Mouse (Mus musculus): ENCODE results near the gene Kit. TPM values are rescaled to one million over a fixed set of nuclear protein-coding genes. Genes with fewer than 3 reads are reported as not detected.

Kit gene
- polyA plus RNA-seq, 1 experiment from 2014 or later: 13.0 TPM

- Histone ChIP-seq H3K36me3 (ENCODE audit: control insufficient read depth, insufficient read depth) (no peaks in the 10 kb centered on the region), H3K4me2 (ENCODE audit: low read depth, low read length) (no peak overlapping the region), H3K4me1 (ENCODE audit: control insufficient read depth, insufficient read depth, low read length) (no peaks in the 10 kb centered on the region), H3K9ac (ENCODE audit: low read length) (no peak overlapping the region), H3K4me3 (ENCODE audit: low read length) (no peak overlapping the region), H3K27ac (ENCODE audit: low read length) (no peak overlapping the region), H3K9me3 (replicated peaks; ENCODE audit: control insufficient read depth, low read length) (no peaks in the 10 kb centered on the region; the same call in 1 of the 2 replicates), H3K27me3 (ENCODE audit: control insufficient read depth, insufficient read depth, low read length) (no peaks in the 10 kb centered on the region)
- no peak for ATAC-seq (replicated peaks; ENCODE audit: extremely low read depth, insufficient read depth, low FRiP score)
- WGBS: 87% methylated on average over 11 of the region's 11 CpGs
Observed at GRCm38 (mm10) chr5:75557636-75558035, 17.1 kb upstream of the Kit start.

DNA sequence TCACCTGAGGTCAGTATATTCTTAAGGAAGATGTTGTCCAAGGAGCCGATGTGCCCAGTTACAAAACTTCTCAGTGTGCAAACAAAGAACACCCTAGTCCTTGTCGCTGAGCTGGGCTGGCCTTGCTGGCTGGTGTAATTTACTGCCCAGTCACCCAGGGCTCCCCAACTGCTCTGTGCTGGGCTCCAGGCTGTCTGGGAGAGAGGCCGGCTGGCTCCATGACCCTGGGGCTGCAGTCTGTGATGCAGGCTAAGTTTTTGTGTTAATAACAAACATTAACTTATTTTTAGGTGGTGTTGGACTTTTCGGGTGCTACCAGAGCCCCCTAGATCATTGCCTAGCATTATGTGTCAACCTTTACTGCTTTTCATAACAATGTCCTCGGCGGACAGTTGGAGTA is 15.4 kb upstream of the Kit start:
- no peak overlapping the region for H3K4me2 ChIP-seq (ENCODE audit: low read depth, low read length)
- no peak overlapping the region for H3K9ac ChIP-seq (ENCODE audit: low read length)
- no peaks in the 10 kb centered on the region for H3K27me3 ChIP-seq (ENCODE audit: control insufficient read depth, insufficient read depth, low read length)
- no peak overlapping the region for H3K4me3 ChIP-seq (ENCODE audit: low read length)
- no peak overlapping the region for H3K27ac ChIP-seq (ENCODE audit: low read length)
- H3K4me1 ChIP-seq (ENCODE audit: control insufficient read depth, insufficient read depth, low read length): no peaks in the 10 kb centered on the region
- WGBS: 83% methylated on average over 6 of the region's 6 CpGs
- ATAC-seq (replicated peaks; ENCODE audit: extremely low read depth, insufficient read depth, low FRiP score): no peak
- no peaks in the 10 kb centered on the region for H3K9me3 ChIP-seq (replicated peaks; ENCODE audit: control insufficient read depth, low read length)
- H3K36me3 ChIP-seq (ENCODE audit: control insufficient read depth, insufficient read depth): no peaks in the 10 kb centered on the region

DNA sequence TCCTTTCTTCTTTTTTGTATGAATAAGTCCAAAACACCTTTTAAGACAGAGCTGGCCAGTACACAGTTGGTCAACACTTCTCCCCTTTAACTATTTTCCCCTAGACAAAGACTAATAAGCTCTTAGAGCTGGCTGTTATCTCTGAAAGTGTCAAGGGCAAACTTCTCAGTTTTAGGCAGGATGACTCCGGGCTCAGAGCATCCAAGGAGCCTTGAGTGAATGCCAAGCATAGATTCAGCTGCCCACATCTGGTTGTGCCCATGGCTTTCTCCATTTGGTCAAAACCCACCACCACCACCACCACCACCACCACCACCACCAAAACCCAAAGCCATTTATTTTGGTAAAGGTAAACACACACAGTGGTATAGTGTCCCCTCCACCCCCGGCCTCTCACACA is 13.5 kb upstream of the Kit start:
- Histone ChIP-seq H3K4me3 (ENCODE audit: low read length) (no peak overlapping the region), H3K9ac (ENCODE audit: low read length) (no peak overlapping the region), H3K4me1 (ENCODE audit: control insufficient read depth, insufficient read depth, low read length) (no peaks in the 10 kb centered on the region), H3K9me3 (replicated peaks; ENCODE audit: control insufficient read depth, low read length) (no peaks in the 10 kb centered on the region), H3K4me2 (ENCODE audit: low read depth, low read length) (no peak overlapping the region), H3K27ac (ENCODE audit: low read length) (no peak overlapping the region), H3K27me3 (ENCODE audit: control insufficient read depth, insufficient read depth, low read length) (no peaks in the 10 kb centered on the region), H3K36me3 (ENCODE audit: control insufficient read depth, insufficient read depth) (no peaks in the 10 kb centered on the region)
- 77% methylated on average over 2 of the region's 2 CpGs for WGBS
- ATAC-seq (replicated peaks; ENCODE audit: extremely low read depth, insufficient read depth, low FRiP score): no peak

DNA sequence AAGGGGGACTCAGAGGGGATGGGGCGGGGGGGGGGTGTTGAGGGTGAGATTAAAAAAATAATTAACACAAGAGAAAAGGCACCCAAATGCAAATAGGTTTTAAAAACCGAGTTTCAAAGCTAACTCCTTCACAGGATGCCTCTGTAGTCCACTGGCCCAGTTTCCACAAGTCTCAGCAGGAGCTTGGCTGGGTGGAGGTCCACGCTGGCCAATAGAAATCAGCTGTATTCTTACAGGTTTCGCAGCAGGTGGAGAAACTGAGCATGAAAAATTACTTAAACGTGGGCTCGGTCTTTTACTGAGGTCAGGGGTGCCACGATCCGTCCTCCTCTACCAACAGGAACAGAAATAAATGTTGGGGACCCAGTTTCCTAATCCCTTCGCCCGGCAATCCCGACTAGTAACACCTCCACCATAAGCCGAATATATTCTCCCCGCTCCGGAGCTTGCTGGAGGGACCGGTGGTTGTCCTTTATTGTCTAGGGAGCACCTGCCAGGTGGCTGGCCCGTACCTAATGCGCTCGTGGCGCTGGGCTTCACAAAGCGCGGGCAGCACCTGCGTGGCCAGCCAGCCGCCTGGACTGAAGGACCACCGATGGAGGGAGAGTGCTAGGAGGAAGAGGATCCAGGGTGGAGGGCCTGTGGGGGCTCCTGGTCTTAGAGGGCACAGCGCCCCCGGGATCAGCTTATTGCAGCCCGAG is 415 bp upstream of the Kit start:
- no peaks in the 10 kb centered on the region for H3K9me3 ChIP-seq (replicated peaks; ENCODE audit: control insufficient read depth, low read length)
- H3K4me3 ChIP-seq (ENCODE audit: low read length): peak overlapping the region; percentile 74
- no peaks in the 10 kb centered on the region for H3K36me3 ChIP-seq (ENCODE audit: control insufficient read depth, insufficient read depth)
- WGBS: 5% methylated on average over 27 of the region's 27 CpGs
- peak overlapping the region; percentile 97 for H3K4me2 ChIP-seq (ENCODE audit: low read depth, low read length)
- no peaks in the 10 kb centered on the region for H3K4me1 ChIP-seq (ENCODE audit: control insufficient read depth, insufficient read depth, low read length)
- H3K27me3 ChIP-seq (ENCODE audit: control insufficient read depth, insufficient read depth, low read length): peaks cover 10% of the 10 kb centered on the region
- H3K9ac ChIP-seq (ENCODE audit: low read length): peak overlapping the region; percentile 64
- no peak for ATAC-seq (replicated peaks; ENCODE audit: extremely low read depth, insufficient read depth, low FRiP score)
- H3K27ac ChIP-seq (ENCODE audit: low read length): no peak overlapping the region

- Histone ChIP-seq H3K27me3 (ENCODE audit: control insufficient read depth, insufficient read depth, low read length) (peaks cover 12% of the 10 kb centered on the region), H3K4me1 (ENCODE audit: control insufficient read depth, insufficient read depth, low read length) (no peaks in the 10 kb centered on the region), H3K4me2 (ENCODE audit: low read depth, low read length) (peak overlapping the region; percentile 97), H3K4me3 (ENCODE audit: low read length) (peak overlapping the region; percentile 74), H3K9me3 (replicated peaks; ENCODE audit: control insufficient read depth, low read length) (no peaks in the 10 kb centered on the region), H3K27ac (ENCODE audit: low read length) (no peak overlapping the region), H3K36me3 (ENCODE audit: control insufficient read depth, insufficient read depth) (no peaks in the 10 kb centered on the region), H3K9ac (ENCODE audit: low read length) (peak overlapping the region; percentile 64)
- peak; percentile 74 for ATAC-seq (replicated peaks; ENCODE audit: extremely low read depth, insufficient read depth, low FRiP score)
- 1% methylated on average over 53 of the region's 53 CpGs for WGBS
Observed at GRCm38 (mm10) chr5:75575567-75576515, 1.1 kb downstream of the Kit start.

GRCm38 (mm10) chr5:75576741-75577140 is 2.0 kb downstream of the Kit start:
- Histone ChIP-seq H3K9me3 (replicated peaks; ENCODE audit: control insufficient read depth, low read length) (no peaks in the 10 kb centered on the region), H3K4me1 (ENCODE audit: control insufficient read depth, insufficient read depth, low read length) (no peaks in the 10 kb centered on the region), H3K4me3 (ENCODE audit: low read length) (peak overlapping the region; percentile 74), H3K27me3 (ENCODE audit: control insufficient read depth, insufficient read depth, low read length) (peaks cover 12% of the 10 kb centered on the region), H3K9ac (ENCODE audit: low read length) (no peak overlapping the region; the same call in 1 of the 2 replicates), H3K4me2 (ENCODE audit: low read depth, low read length) (peak overlapping the region; percentile 97), H3K36me3 (ENCODE audit: control insufficient read depth, insufficient read depth) (no peaks in the 10 kb centered on the region), H3K27ac (ENCODE audit: low read length) (no peak overlapping the region)
- 48% methylated on average over 6 of the region's 6 CpGs for WGBS
- ATAC-seq (replicated peaks; ENCODE audit: extremely low read depth, insufficient read depth, low FRiP score): no peak

GRCm38 (mm10) chr5:75578141-75578540 is 3.4 kb downstream of the Kit start:
- H3K9me3 ChIP-seq (replicated peaks; ENCODE audit: control insufficient read depth, low read length): no peaks in the 10 kb centered on the region
- WGBS: 57% methylated on average over 7 of the region's 7 CpGs
- no peak overlapping the region for H3K4me2 ChIP-seq (ENCODE audit: low read depth, low read length)
- H3K36me3 ChIP-seq (ENCODE audit: control insufficient read depth, insufficient read depth): no peaks in the 10 kb centered on the region
- H3K9ac ChIP-seq (ENCODE audit: low read length): no peak overlapping the region
- no peak overlapping the region for H3K4me3 ChIP-seq (ENCODE audit: low read length)
- H3K27me3 ChIP-seq (ENCODE audit: control insufficient read depth, insufficient read depth, low read length): peaks cover 12% of the 10 kb centered on the region
- H3K27ac ChIP-seq (ENCODE audit: low read length): no peak overlapping the region
- no peak for ATAC-seq (replicated peaks; ENCODE audit: extremely low read depth, insufficient read depth, low FRiP score)
- no peaks in the 10 kb centered on the region for H3K4me1 ChIP-seq (ENCODE audit: control insufficient read depth, insufficient read depth, low read length)

DNA sequence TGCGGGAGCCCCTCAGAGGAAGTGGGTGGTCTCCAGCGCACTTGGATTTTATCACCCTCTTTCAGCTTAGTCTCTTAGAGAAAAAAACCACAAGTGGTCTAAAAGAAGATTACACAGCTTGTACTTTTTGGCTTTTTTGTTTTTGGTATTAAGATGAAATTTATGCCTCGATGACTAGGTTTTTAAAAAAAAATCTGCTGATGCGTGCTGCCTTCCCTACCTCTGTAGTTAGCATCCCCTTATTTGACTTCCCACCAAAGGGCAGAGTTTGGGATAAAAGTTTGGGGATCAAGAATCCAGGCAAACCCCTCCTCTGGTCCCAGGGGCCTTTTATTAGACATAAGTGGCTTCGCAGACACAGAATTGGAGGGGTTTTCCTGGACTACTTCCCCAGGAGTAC is 4.5 kb downstream of the Kit start:
- H3K4me1 ChIP-seq (ENCODE audit: control insufficient read depth, insufficient read depth, low read length): no peaks in the 10 kb centered on the region
- WGBS: 75% methylated on average over 5 of the region's 5 CpGs
- no peak for ATAC-seq (replicated peaks; ENCODE audit: extremely low read depth, insufficient read depth, low FRiP score)

More for the DNA sequence above, 4.5 kb downstream of the Kit start:
- Histone ChIP-seq H3K9ac (ENCODE audit: low read length) (no peak overlapping the region), H3K9me3 (replicated peaks; ENCODE audit: control insufficient read depth, low read length) (no peaks in the 10 kb centered on the region), H3K4me2 (ENCODE audit: low read depth, low read length) (no peak overlapping the region), H3K36me3 (ENCODE audit: control insufficient read depth, insufficient read depth) (no peaks in the 10 kb centered on the region), H3K4me3 (ENCODE audit: low read length) (no peak overlapping the region), H3K27ac (ENCODE audit: low read length) (no peak overlapping the region), H3K27me3 (ENCODE audit: control insufficient read depth, insufficient read depth, low read length) (peaks cover 10% of the 10 kb centered on the region)

Data from heart, embryonic 16.5 days (tissue).